Mouse (Mus musculus) liver, embryonic 16.5 days (tissue): ENCODE measurements around the gene Akt1. TPM values are rescaled to one million over a fixed set of nuclear protein-coding genes. Genes with fewer than 3 reads are reported as not detected.
A peak's percentile ranks its signal among the peaks of the same experiment; 100 is the strongest.

Experiments used
- ATAC-seq: fragments of 200-750 bp; cut with Nextera tagmentation; 2 replicates; pipeline ENCODE4 v1.8.0; 2017; ENCODE audit warnings: low read depth, mild to moderate bottlenecking, moderate number of reproducible peaks, moderate library complexity
- H3K27ac ChIP-seq: fragments of 300-500 bp; sonication (generic); 2 replicates; pipeline ENCODE4 v1.5.1; 2014; ENCODE audit warnings: mild to moderate bottlenecking, low read length
- H3K27me3 ChIP-seq: fragments of 300-500 bp; sonication (generic); 2 replicates; pipeline ENCODE4 v1.6.1; 2014; ENCODE audit warnings: low read depth, low read length, mixed read lengths; ENCODE audit not compliant: control insufficient read depth, insufficient read depth
- H3K36me3 ChIP-seq: fragments of 300-500 bp; sonication (generic); 2 replicates; pipeline ENCODE4 v1.6.1; 2014; ENCODE audit warnings: mild to moderate bottlenecking; ENCODE audit not compliant: control insufficient read depth, insufficient read depth
- H3K4me1 ChIP-seq: fragments of 300-500 bp; sonication (generic); 2 replicates; pipeline ENCODE4 v1.6.1; 2014; ENCODE audit warnings: low read depth, low read length, mixed read lengths; ENCODE audit not compliant: control insufficient read depth
- H3K4me2 ChIP-seq: fragments of 300-500 bp; sonication (generic); 2 replicates; pipeline ENCODE4 v1.6.1; 2014; ENCODE audit warnings: low read depth, low read length, mixed read lengths
- H3K4me3 ChIP-seq: fragments of 300-500 bp; sonication (generic); 2 replicates; pipeline ENCODE4 v1.5.1; 2014; ENCODE audit warnings: low read depth, mild to moderate bottlenecking, low read length
- H3K9ac ChIP-seq: fragments of 300-500 bp; sonication (generic); 2 replicates; pipeline ENCODE4 v1.6.1; 2014; ENCODE audit warnings: low read depth, low read length
- H3K9me3 ChIP-seq: fragments of 300-500 bp; sonication (generic); replicated peaks from 2 replicates; pipeline ENCODE4 v1.6.1; 2016; ENCODE audit warnings: low read length; ENCODE audit not compliant: control insufficient read depth
- WGBS: fragments of 180-500 bp; shearing (Covaris S2); extraction: QIAGEN DNeasy Blood & Tissue Kit; methylation state at CpG from one replicate; pipeline ENCODE4 v1.1.7; 2014; ENCODE audit not compliant: insufficient replicate concordance; 5-methylcytosine and 5-hydroxymethylcytosine counted together
- polyA plus RNA-seq: library from polyadenylated mRNA; unstranded; fragments of >200 nt; fragmentation: Nextera tagmentation; extraction: Ambion mirVana; gene quantifications from 2 replicates; pipeline ENCODE4 v1.2.1, GENCODE M21; 2015

Gene Akt1
- polyA plus RNA-seq, 1 experiment from 2014 or later = 8.9 TPM

DNA sequence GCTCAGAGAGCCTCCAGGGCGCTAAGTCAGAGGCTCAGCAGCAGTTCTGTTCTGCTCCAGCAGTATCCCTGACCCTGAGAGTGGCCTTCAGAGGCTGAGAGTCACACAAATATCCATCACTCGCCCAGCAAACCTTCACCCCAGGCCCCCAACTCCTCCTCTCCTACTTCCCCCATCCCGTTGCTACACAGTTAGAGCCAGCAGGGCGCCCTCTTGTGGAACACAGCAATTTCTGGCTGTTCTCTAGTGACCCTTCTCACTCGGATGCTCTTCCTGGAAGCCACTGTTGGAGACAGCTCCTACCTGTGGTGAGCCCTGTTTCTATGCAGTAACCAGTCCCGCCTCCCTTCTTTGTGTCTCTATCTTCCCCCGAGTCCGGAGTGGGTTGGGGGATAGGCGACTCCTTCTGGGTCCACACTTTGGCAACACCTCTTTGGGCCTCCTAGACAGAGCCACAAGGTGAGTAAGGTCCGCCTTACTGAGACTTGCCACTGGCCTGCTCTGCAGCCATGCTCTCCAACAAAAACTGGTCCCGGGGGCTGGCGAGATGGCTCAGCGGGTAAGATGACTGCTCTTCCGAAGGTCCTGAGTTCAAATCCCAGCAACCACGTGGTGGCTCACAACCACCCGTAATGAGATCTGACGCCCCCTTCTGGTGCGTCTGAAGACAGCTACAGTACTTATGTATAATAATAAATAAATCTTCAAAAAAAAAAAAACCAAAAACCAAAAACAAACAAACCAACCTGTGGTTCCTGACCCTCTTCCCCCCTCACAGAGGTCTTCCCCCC lies 756 bp upstream of the Akt1 start:
- peak overlapping the region; percentile 96 for H3K4me2 ChIP-seq
- no peaks in the 10 kb centered on the region for H3K9me3 ChIP-seq
- peak overlapping the region; percentile 54 for H3K9ac ChIP-seq
- peaks cover 43% of the 10 kb centered on the region for H3K4me1 ChIP-seq
- WGBS = 11% methylated on average over 18 of the region's 18 CpGs
- H3K4me3 ChIP-seq = peak overlapping the region; percentile 82
- peaks cover 36% of the 10 kb centered on the region for H3K27me3 ChIP-seq
- H3K36me3 ChIP-seq = no peaks in the 10 kb centered on the region
- H3K27ac ChIP-seq = peak overlapping the region; percentile 91
- ATAC-seq = peak; percentile 39

DNA sequence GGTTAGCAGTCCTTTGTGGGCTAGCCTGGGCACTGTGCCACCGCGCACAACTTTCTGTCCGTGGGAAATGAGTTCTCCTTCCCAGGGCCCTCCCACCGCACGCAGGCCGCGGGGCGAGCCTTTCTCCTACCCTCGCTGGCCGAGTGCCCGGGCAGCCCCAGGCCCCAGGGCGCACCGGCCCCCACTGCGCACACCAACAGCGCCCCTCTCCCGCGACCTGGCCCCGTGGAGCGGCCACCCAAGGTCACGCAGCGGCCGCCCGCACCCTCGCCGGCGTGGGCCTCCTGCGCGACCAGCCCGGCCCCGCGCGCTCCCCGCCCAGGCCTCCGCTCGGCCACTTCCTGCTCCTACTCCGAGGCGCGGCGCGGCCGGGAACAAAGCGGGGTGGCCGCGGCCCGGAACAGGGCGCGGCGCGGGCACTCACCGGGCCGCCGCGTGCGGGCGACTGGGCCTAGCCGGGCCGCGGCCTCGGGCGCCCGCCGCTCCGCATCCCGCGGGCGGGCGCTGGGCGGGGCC lies 1.1 kb downstream of the Akt1 start:
- ATAC-seq = peak; percentile 20
- peak overlapping the region; percentile 96 for H3K4me2 ChIP-seq
- WGBS = 1% methylated on average over 57 of the region's 68 CpGs
- H3K27ac ChIP-seq = peak overlapping the region; percentile 91
- peak overlapping the region; percentile 89 for H3K9ac ChIP-seq
- H3K9me3 ChIP-seq = no peaks in the 10 kb centered on the region
- peaks cover 18% of the 10 kb centered on the region for H3K27me3 ChIP-seq
- H3K4me1 ChIP-seq = peaks cover 43% of the 10 kb centered on the region
- peak overlapping the region; percentile 82 for H3K4me3 ChIP-seq
- H3K36me3 ChIP-seq = no peaks in the 10 kb centered on the region

DNA sequence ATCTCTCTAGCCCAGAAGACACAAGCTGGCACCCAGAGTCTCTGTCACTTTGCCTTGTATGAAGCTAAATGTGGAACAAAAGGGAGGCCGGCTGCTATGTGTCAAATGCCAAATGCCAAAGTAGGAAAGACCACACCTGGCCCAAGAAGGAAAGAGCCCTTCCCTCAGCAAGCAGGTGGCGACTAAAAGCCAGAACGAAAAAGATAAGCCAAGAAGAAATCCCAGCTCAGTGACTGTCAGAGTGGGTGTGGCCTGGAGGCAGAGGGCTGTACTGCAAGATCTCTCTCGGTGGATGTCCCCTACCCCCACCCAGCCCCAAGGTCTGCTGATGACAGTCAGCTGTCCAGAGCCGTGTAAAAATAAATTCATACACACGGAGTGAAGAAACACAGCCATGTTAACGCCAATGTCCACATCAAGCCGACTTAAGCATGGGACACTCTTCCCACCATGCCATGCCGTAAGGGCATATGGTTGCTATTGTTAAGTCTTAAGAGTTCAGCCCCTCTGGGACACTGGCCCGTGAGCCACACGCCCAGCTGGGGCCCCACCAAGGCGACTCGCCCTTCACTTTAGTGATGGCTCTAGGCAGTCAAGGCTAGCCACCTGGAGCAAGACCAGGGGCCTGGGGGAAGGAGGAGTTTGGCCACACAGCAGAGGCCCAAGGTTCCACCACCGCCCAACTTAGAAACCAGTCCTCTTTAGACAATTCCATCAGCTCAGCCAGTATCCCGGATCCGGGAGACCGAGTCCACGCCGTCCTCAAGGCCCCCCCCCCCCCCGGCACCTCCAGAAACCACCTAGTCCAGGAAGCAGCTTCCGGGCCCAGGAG lies 1.7 kb downstream of the Akt1 start:
- WGBS = 4% methylated on average over 21 of the region's 21 CpGs
- Histone ChIP-seq H3K4me3 (peak overlapping the region; percentile 82), H3K27ac (peak overlapping the region; percentile 91), H3K9ac (peak overlapping the region; percentile 89), H3K36me3 (no peaks in the 10 kb centered on the region), H3K4me2 (peak overlapping the region; percentile 96), H3K4me1 (peaks cover 43% of the 10 kb centered on the region), H3K9me3 (no peaks in the 10 kb centered on the region), H3K27me3 (peaks cover 12% of the 10 kb centered on the region)
- no peak for ATAC-seq

DNA sequence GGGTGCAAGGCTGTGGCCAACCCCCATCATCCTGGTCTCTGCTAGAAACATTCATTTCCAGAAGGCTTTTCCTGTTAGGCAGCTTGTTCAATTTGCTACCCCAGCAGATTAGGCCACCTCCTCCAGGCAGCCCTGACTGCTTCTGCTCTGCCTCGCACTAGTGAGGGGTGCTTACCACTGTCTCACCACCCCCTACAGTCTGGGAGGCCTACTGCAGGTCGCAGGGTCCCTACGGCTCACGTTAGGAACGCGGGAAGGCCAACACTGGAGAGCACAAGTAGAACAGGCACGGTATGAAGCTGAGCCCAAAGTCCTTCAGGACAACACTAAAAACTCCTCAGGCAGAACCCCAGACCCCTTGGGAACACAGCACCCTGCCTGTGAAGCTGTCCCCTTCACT lies 2.8 kb downstream of the Akt1 start:
- peaks cover 43% of the 10 kb centered on the region for H3K4me1 ChIP-seq
- no peak overlapping the region for H3K4me3 ChIP-seq

DNA sequence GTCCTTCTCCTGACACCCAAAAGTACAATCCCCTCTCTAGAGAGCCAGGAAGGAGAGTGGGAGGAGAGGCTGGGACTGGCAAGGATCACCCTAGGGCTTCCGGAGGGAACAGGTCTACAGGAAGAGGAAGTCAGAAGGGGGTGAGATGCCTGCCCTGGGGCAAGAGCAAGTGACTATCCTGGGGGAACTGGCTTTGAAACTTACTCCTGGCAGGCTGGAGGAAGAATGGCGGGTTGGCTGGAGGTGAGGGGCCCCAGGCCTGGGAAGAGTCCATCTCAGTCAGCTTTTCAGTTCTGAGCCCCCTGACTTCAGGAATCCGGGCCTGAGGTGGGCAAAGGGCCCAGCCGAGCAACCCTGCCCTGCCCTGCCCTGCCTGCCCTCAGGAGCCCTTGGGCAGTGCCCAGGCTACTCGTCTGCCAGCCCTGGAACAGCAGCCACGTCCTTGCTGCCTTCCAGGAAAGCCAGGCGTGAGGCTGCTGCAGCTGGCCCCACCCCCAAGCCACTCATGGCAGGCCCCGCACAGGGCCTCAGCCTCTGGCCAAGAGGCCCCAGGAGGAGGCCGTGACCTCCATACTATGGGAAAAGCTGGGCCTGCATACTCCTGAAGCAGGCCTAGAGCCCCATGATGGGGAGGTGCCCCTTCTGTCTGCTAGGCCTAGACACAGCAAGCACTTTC lies 3.8 kb downstream of the Akt1 start:
- H3K4me2 ChIP-seq = no peak overlapping the region
- no peak overlapping the region; the same call in 1 of the 2 replicates for H3K27ac ChIP-seq
- 46% methylated on average over 9 of the region's 9 CpGs for WGBS
- no peaks in the 10 kb centered on the region for H3K9me3 ChIP-seq
- no peaks in the 10 kb centered on the region for H3K27me3 ChIP-seq
- H3K4me3 ChIP-seq = no peak overlapping the region
- H3K4me1 ChIP-seq = peaks cover 43% of the 10 kb centered on the region
- H3K9ac ChIP-seq = no peak overlapping the region
- no peaks in the 10 kb centered on the region for H3K36me3 ChIP-seq
- no peak for ATAC-seq

More for the DNA sequence above, 2.8 kb downstream of the Akt1 start:
- no peak overlapping the region; the same call in 1 of the 2 replicates for H3K4me2 ChIP-seq
- H3K9ac ChIP-seq = no peak overlapping the region
- 76% methylated on average over 7 of the region's 7 CpGs for WGBS
- no peaks in the 10 kb centered on the region for H3K9me3 ChIP-seq
- H3K27ac ChIP-seq = no peak overlapping the region
- peaks cover under 1% of the 10 kb centered on the region for H3K27me3 ChIP-seq
- ATAC-seq = no peak
- H3K36me3 ChIP-seq = no peaks in the 10 kb centered on the region

DNA sequence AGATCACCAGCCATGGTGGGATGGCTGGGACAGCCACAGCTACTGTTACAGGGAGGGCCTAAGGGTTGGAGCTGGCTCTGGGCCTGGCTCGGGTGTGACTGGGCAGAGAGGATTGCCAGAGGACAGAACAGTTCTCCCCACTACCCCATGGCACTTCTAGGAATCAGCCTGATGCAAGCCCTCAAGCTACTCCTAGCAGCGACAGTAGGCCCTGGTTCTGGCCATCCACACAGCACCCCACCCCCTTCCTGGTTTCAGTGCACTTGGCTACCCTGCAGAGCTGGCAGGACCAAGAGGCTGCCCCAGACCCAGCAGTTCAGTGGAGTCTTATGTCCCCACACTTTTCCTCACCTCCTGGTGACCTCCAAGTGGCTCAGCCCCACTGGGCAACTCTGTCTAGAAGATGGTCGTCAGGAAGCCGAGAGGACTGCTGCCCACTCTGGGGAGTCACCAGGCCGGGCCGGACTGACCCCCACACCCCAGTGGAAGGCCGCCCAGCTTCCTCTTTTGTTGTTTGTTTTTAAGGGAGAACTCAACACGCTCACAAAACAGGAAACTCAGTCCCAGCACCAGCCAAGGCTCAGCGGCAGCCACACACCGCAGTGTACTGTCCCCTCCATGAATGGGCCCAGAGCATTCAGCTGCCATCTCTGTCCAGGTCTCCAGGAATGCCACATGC lies 6.9 kb downstream of the Akt1 start:
- Histone ChIP-seq H3K9me3 (no peaks in the 10 kb centered on the region), H3K4me2 (no peak overlapping the region), H3K9ac (no peak overlapping the region), H3K27me3 (no peaks in the 10 kb centered on the region), H3K4me1 (peaks cover 20% of the 10 kb centered on the region), H3K36me3 (no peaks in the 10 kb centered on the region), H3K27ac (no peak overlapping the region), H3K4me3 (no peak overlapping the region)
- WGBS = 50% methylated on average over 10 of the region's 10 CpGs
- ATAC-seq = no peak

DNA sequence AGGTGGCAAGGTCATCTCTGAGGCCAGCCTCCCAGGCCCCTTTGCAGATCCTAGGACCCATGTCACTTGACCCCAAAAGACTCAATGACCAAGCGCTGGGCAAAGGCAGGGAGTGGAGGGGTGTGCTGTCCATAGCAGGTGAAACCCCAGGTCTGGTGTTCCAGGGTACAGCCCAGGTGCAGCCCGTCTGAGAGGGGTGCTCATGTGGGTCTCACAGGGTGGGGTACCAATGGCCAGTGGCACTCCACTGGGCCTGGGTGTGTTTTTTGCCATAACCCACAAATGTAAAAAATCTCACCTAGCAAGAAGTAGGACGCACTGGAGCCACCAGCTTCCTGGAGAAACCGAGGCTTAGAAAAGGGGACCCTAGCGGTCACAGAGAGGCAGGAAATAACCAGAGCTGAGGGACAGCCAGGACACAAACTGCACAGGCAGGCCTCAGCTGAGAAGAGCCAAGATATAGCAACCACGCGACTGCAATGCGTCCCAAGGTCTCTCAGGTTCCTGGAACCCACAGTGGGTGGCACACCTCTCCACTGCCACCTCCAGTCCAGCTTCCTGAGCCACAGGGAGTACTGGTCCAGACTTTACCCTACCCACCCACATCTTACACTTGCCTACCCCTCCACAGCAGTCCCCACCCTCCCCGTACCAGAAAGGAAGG lies 8.7 kb downstream of the Akt1 start:
- no peak for ATAC-seq
- H3K9ac ChIP-seq = no peak overlapping the region
- peaks cover 2% of the 10 kb centered on the region for H3K4me1 ChIP-seq
- no peak overlapping the region for H3K4me3 ChIP-seq
- H3K27me3 ChIP-seq = no peaks in the 10 kb centered on the region
- no peaks in the 10 kb centered on the region for H3K36me3 ChIP-seq
- no peaks in the 10 kb centered on the region for H3K9me3 ChIP-seq
- WGBS = 80% methylated on average over 9 of the region's 9 CpGs
- no peak overlapping the region for H3K27ac ChIP-seq
- no peak overlapping the region for H3K4me2 ChIP-seq

DNA sequence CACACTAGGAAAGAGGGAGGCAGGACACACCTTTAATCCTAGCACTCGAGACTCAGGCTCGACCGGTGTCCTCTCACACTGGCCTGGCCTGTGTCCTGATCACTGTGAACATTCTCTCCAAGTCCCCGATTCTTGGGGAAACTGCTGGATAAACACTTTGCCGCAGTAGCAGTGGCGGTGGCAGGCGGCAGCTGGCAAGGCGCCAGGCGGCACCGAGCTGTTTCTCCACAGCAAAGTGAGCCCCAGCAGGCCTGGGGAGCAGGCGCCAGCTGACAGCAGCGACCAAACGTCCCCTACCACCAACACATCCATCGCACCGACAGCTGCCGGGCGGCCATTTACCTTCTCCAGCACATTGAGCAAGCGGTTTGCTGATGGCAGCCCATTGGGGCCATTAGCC lies 9.2 kb downstream of the Akt1 start:
- WGBS = 76% methylated on average over 18 of the region's 18 CpGs
- Histone ChIP-seq H3K27ac (no peak overlapping the region), H3K9me3 (no peaks in the 10 kb centered on the region), H3K27me3 (no peaks in the 10 kb centered on the region), H3K4me2 (no peak overlapping the region), H3K4me3 (no peak overlapping the region), H3K36me3 (no peaks in the 10 kb centered on the region), H3K4me1 (no peaks in the 10 kb centered on the region; the same call in 1 of the 2 replicates), H3K9ac (no peak overlapping the region)
- no peak for ATAC-seq
